Mouse (Mus musculus) kidney, adult 2 months (tissue): ENCODE measurements around the gene Cntfr. TPM values are rescaled to one million over a fixed set of nuclear protein-coding genes. Genes with fewer than 3 reads are reported as not detected.
"Not testable (repeated sequence)": the region's sequence is repeated elsewhere in the genome, so short reads cannot be mapped to it uniquely, and the experiment has no call there.

Experiments used
- DNase-seq: peaks from one replicate; pipeline ENCODE4 v3.0.0; 2021
- H3K27ac ChIP-seq: fragments of 200-500 bp; 2 replicates; pipeline ENCODE4 v1.5.1; 2012; ENCODE audit warnings: low read depth, low read length, control low read depth, inconsistent platforms; ENCODE audit not compliant: insufficient read depth
- H3K27me3 ChIP-seq: fragments of 200-500 bp; replicated peaks from 2 replicates; pipeline ENCODE4 v1.6.1; 2012; ENCODE audit warnings: mild to moderate bottlenecking, moderate library complexity, low read length, inconsistent platforms; ENCODE audit not compliant: control insufficient read depth, insufficient read depth
- H3K36me3 ChIP-seq: fragments of 200-500 bp; 2 replicates; pipeline ENCODE4 v1.6.1; 2012; ENCODE audit warnings: mild to moderate bottlenecking, moderate library complexity, low read length, inconsistent platforms; ENCODE audit not compliant: control insufficient read depth, insufficient read depth
- H3K4me1 ChIP-seq: fragments of 200-500 bp; 2 replicates; pipeline ENCODE4 v1.6.1; 2011; ENCODE audit warnings: low read length; ENCODE audit not compliant: control insufficient read depth, insufficient read depth
- H3K4me3 ChIP-seq: fragments of 200-500 bp; 2 replicates; pipeline ENCODE4 v1.5.1; 2011; ENCODE audit warnings: mild to moderate bottlenecking, low read depth, low read length, control low read depth; ENCODE audit not compliant: insufficient read depth
- CTCF ChIP-seq: fragments of 200-500 bp; conservative IDR thresholded peaks from 2 replicates; pipeline ENCODE4 v1.5.1; 2011; ENCODE audit warnings: low read depth, mild to moderate bottlenecking, control low read depth, low read length, moderate library complexity, mixed read lengths; ENCODE audit not compliant: insufficient read depth, insufficient read length
- POLR2A ChIP-seq: fragments of 200-500 bp; IDR thresholded peaks from one replicate; pipeline ENCODE4 v1.6.1; 2011; ENCODE audit warnings: low read depth, low read length, control low read depth
- WGBS: fragments of 180-500 bp; shearing (Covaris S2); methylation state at CpG from one replicate; pipeline ENCODE4 v1.1.7; 2018; 5-methylcytosine and 5-hydroxymethylcytosine counted together
- polyA plus RNA-seq: library from polyadenylated mRNA; depleted of rRNA; stranded (reverse); fragments of >200 nt; gene quantifications from 2 replicates; pipeline ENCODE4 v1.2.3, GENCODE M21; 2012

The Cntfr gene
- polyA plus RNA-seq, 1 experiment = 15.9 TPM

DNA sequence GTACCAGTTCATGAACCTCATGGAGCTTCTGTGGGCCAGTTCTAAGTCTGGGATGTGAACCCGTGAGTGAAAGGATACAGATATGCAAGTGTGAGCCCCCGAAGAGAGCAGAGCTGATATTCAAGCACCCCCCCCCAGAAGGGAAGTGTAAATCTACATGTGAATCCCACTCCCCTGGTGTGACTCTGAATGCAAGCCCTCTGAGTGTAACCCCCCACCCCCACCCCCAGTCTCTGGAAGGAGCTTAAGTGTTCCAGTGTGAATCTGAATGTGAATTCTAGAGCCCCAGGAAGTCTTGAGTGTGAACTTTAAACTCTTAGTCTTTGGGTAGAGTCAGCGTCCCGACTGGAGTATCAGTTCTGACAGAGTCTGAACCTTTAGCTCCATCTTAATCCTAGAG, 3.4 kb downstream of the Cntfr start:
- not testable (repeated sequence) for H3K36me3 ChIP-seq, DNase-seq, H3K27ac ChIP-seq, H3K4me1 ChIP-seq, H3K4me3 ChIP-seq, H3K27me3 ChIP-seq
- 39% methylated on average over 4 of the region's 4 CpGs for WGBS

DNA sequence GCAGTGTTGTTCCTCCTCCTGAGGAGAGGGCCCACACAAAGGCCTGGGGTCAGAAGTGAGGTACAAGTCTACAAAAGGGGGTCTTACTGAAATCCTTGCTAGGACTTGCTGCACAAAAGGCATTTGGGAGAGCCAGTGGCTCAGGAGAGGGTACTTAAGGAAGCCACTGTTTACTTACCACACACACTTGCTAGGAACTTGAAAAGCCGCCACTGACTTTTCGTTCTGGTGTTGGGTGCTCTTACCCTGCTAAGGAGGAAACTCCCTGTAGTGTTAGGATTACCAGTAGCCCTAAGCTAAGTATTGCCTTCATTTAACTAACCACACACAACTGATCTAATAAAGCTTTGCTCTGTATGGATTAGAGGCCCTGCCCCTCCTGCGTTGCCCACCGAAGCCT, 6.9 kb downstream of the Cntfr start:
- not testable (repeated sequence) for H3K27ac ChIP-seq, H3K27me3 ChIP-seq, H3K36me3 ChIP-seq, DNase-seq, H3K4me3 ChIP-seq, H3K4me1 ChIP-seq
- no CpG with 5 or more reads among the region's 4 CpGs for WGBS

DNA sequence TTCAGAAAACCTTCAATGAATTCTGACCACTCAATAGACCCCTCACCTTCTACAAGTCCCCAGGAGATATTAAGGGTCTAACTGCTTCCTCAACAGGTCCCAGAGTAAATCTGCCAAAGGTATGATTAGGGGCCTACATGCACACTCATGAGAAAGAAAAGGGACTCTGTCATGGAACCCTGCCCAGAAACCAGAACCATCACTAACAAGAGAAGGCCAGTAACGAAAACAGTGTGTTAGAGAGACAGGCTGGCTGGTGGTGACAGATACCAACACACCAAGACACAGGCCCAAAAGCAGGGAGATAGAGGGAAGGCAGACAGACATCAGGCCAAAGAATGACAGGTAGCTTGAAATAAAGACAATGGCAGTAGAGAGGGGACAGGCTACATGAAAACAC, 8.3 kb downstream of the Cntfr start:
- not testable (repeated sequence) for DNase-seq, H3K27me3 ChIP-seq, H3K36me3 ChIP-seq, H3K4me1 ChIP-seq, H3K27ac ChIP-seq, H3K4me3 ChIP-seq
- WGBS = 88% methylated on average over 1 of the region's 1 CpGs

DNA sequence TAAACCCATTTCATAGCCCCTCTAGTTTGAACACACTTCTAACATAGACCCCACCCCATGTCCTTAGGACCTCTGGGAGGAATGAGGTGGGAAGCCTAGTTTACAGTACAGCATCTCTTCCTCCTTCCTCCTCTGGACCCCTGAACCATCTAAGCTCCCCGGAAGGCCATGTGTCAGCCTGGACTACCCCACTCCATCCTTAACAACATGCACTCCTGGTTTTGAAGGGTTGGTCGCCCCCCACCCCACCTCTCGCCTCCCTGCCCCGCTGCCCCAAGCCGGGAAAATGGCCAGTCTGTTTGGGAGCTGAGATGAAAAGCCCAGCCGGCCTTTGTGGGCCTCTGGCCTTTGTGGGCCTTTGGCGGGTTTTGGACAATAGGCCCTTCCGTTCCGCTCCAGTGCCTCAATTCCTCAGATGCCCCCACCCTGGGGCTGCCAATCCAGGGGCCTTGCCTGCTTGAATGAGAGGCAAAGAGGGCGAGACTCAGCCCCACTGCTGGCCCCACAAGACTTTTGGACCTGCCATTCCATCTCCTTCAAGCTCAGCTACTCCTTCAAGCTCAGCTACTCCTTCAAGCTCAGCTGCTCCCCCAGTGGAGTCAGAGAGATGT, 10.9 kb downstream of the Cntfr start:
- DNase-seq, H3K27ac ChIP-seq, H3K36me3 ChIP-seq, H3K4me1 ChIP-seq, H3K4me3 ChIP-seq, H3K27me3 ChIP-seq: not testable (repeated sequence)
- 70% methylated on average over 10 of the region's 10 CpGs for WGBS

- H3K4me3 ChIP-seq, H3K27ac ChIP-seq, H3K36me3 ChIP-seq, DNase-seq, H3K4me1 ChIP-seq, H3K27me3 ChIP-seq: not testable (repeated sequence)
- WGBS = 32% methylated on average over 14 of the region's 14 CpGs
Measured at GRCm38 (mm10) chr4:41684931-41685453, 11.9 kb downstream of the Cntfr start.

DNA sequence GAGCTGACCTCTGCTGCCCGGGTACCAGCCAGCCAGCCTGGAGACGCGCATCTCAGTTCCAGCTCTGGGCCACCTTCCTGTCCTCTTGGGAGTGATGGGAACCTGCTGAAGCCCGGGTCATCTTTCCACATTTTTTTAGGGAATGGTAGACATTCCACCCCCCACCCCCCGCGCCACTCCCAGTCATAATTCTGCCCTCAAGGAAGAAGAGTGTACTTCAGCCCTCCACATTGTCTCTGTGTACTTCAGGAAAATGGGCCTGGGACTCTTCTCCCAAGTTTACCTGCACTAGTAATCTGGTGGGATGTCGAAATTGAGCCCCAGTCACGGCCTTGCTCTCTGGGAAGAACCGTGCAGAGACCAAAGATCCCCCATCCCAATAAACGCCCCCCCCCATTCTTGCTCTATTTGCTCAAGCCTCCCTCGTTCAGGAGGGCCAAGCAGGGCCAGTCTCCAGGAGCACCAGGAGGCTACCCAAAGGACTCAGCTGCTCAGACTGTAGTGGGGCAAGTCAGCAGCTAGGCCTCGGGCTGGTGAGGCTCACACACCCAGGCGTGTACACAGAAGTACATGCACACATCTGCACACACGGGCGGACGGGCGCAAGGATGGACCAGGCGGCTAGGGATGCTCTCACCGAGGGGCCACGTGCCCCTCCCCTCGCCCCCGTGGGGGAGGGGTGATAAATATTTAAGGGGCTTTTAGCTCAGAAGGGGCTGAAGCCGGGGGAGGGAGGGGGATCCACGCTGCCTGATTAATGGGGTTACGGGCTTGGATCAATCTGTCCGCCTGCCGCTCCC, 12.6 kb downstream of the Cntfr start:
- not testable (repeated sequence) for H3K27ac ChIP-seq

GRCm38 (mm10) chr4:41683303-41683702, 13.6 kb downstream of the Cntfr start:
- not testable (repeated sequence) for H3K36me3 ChIP-seq, H3K4me3 ChIP-seq, DNase-seq, H3K4me1 ChIP-seq, H3K27me3 ChIP-seq, H3K27ac ChIP-seq
- 26% methylated on average over 4 of the region's 27 CpGs for WGBS

More for the DNA sequence above, 12.6 kb downstream of the Cntfr start:
- H3K27me3 ChIP-seq, H3K36me3 ChIP-seq, DNase-seq, H3K4me3 ChIP-seq, H3K4me1 ChIP-seq: not testable (repeated sequence)
- WGBS = 33% methylated on average over 27 of the region's 27 CpGs

DNA sequence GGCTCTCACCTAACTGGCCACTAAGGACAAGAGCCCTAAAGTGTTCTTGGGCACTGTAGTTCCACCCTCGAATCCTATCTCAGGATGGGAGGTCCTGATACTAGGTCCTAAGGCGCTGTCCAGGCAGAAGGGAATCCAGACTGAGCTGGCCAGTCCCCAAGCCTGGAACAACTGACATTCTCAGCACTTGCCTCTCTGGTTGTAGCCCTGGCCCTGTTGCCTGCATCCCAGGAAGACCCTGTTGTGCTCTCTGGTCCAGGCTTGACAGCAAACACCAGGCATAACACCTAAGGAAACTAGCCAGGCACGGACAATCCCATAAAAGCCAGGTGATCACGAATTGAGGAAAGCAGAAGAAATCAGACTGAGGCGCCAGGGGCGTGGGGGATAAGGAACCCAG, 14.1 kb downstream of the Cntfr start:
- 63% methylated on average over 6 of the region's 6 CpGs for WGBS
- no peak overlapping the region for H3K4me3 ChIP-seq
- no peaks in the 10 kb centered on the region for H3K4me1 ChIP-seq
- H3K36me3 ChIP-seq = no peaks in the 10 kb centered on the region
- H3K27me3 ChIP-seq = no peaks in the 10 kb centered on the region
- no peak for TF ChIP-seq CTCF
- no peak for TF ChIP-seq POLR2A
- H3K27ac ChIP-seq = no peak overlapping the region
- DNase-seq = no peak
